Mouse (Mus musculus) cortical plate, adult 2 months (tissue): ENCODE results near the gene Rph3al.

Experiments
- CTCF ChIP-seq: fragments of 200-500 bp; IDR thresholded peaks from 2 replicates; pipeline ENCODE4 v1.5.1; 2011; ENCODE audit warnings: mild to moderate bottlenecking, control low read depth, low read length; ENCODE audit not compliant: insufficient read depth; ENCODE audit errors: extremely low read depth
- POLR2A ChIP-seq: fragments of 200-500 bp; IDR thresholded peaks from 2 replicates; pipeline ENCODE4 v1.6.1; 2011; ENCODE audit warnings: mild to moderate bottlenecking, low read length, control low read depth; ENCODE audit not compliant: insufficient read depth; ENCODE audit errors: extremely low read depth

DNA sequence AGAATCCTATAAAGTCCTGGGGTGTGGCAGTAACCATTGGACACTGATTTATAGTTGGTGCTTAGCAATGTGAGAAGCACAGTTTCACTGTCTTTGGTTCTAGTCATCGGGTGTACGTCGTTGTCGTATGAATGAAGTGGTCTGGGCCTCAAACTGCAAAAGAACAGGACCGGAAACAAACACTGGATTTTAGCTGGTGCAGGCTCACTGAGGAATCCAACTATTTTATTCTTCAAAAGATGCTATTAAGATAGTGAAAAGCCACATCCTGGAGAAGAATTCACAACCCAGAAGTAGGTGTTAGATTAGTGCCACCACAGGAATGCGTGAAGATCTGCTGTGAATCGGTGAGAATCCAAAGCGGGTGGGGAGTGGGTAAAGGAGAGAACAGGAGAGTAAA lies 18.4 kb upstream of the Rph3al start:
- TF ChIP-seq POLR2A = no peak
- TF ChIP-seq CTCF = no peak
